Mouse (Mus musculus) thymus, postnatal 10 days (tissue): ENCODE results near the gene Fut8.

Source experiments
- DNase-seq, 2 experiments: peaks; one replicate each; pipeline ENCODE4 v3.0.0; 2021; ENCODE audit warnings: low spot score in 2 of 2

Fut8 gene

DNA sequence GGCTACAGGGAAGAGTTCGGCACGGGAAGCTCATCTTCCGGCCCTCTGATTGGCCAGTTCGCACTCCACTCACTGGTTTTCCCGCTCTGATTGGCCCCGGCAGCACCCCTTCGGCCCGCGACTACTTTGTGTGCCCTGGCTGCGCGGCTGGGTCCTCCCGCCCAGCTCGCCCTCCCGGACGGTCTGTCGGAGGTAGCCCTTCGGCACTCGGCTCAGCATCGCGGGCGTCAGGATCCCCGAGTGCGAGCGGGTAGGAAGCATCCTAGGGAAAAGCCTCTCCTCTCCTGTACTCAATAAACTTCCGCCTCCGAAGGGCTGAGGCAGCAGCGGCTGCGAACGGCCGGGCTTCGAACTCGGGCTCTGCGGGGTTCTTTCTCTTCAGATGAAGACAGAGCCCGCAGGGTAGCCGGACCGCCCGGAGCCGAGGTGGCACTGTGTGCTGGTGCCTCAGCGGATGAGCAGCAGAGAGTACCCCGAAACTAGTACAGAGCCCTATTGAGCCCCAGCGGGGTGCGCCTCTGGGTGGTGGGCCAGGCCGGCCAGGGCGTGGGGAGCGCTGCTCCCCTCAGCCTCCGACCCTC, at the start of gene Fut8:
Gene Fut8 (plus strand): TSS at position 176 of the 581 bp plus-strand sequence.
- DNase-seq = peak; percentile 77 to 78

DNA sequence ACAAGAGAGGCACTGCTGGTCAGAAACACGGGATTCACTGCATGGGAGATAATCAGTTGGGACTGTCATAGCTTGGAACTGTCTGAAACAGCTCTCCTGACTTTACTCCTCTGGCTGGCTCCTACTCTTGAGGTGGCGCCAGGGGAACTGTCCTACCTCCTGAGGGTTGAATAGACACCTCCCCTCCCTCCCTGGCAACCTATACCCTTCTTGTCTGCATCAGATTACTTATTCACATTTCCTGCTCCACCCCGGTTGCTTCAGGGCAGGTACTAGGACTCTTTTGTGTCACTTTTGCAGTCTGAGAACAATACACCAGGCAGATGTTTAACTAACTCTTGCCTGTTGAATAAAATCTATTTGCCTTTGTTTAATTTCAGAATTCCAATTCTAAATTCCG, 48.8 kb upstream of the Fut8 start:
- DNase-seq = peak in 1 of 2 experiments; percentile 31

DNA sequence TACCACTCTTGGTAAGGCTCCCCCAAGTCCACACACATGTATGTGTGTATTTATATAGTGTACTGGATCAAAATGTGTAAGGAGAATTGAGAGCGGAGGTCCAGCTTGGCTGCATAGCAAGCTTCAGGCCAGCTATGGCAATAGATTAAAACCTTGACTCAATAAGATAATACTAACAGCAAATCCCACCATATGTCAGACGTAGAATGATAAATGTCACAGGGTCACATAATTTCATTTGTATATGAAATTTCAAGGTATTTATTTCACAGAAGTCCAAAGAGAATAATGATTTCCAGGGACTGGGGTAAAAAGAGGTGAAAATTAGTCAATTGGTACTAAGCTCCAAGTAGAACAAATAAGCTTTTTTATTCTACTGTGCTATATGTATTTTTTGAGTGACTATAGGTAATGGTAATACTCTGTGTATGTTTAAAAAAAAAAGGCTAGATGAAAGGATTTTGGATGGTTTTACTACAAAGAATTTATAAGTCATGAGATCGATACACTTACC, 47.9 kb upstream of the Fut8 start:
- DNase-seq = no peak

DNA sequence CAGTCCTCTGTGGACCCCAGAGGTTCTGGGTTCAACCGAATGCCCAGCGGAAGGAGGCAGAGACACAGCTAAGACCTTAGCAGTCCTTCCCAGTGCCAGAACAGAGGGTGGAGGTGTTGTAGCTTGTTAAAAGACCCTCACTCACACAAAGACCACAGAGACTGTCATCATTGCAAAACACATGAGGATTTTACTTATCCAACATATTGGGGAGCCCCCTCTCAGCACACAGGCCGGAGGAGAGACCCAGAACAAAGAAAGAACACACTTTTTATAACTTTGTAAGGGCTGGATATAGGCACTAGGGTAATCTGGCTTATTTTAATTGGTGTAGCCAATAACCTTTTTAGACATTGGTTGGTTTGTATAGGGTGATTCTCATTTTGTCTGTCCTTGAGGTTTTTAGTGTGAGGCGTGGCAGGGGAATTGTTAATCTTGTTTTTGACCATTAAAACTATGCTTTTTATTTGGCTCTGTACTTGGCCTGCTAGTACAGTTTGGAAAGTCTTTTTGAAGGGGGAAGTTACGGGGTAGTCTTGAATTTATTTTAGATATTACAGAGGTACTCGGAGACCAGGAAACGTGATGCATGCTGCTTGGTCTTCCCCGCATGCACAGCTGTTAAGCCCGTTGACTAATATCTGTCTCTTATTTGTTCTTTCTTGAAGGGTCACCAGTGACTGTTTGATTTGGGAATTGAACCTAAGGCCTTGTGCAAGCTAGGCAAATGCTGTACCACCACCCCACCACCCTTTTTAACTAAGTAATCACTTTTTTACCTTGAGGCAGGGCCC, 46.2 kb upstream of the Fut8 start:
- DNase-seq = no peak

DNA sequence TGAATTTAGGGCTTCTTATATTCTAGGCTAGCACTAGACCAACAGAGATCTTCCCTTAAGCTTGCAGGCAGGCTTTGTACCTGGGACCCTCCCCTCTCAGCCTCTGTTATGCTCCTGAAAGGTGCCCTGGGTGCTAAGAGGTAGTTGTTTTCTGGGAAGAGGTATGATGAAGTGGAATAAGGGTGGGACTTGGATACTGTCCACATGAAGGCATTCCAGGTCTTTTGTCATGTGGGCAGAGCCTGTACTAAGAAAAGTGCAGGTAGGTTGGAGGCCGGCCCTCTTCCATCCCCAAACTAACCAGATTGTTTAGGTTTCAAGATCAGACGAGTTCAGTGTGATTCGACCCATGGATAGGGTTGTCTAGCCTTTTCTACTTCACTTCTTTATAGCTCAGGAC, 45.2 kb upstream of the Fut8 start:
- DNase-seq = no peak

DNA sequence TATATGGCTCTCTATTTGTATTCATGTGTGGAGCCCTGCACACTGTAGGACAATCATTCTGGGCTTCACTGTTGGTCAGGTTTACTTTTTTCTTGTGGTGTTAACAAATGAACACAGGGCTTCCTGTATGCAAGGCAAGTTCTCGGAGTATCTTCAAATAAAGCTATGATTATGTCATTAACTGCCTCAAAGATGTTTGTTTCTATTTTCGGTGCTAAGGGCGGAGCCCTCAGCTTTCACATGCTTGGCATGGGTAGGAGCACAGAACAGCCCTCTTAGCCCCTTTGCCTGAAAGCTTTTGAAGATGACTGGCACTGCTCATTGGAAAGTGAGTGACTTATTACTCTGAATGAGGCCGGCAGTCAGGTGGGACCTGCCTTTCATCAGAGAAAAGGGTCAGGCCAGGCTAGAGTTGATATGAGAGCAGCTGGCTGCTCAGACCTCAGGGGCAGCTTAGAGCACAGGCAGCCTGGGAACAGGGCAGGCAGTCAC, 44.7 kb upstream of the Fut8 start:
- DNase-seq = peak in 1 of 2 experiments; percentile 17

DNA sequence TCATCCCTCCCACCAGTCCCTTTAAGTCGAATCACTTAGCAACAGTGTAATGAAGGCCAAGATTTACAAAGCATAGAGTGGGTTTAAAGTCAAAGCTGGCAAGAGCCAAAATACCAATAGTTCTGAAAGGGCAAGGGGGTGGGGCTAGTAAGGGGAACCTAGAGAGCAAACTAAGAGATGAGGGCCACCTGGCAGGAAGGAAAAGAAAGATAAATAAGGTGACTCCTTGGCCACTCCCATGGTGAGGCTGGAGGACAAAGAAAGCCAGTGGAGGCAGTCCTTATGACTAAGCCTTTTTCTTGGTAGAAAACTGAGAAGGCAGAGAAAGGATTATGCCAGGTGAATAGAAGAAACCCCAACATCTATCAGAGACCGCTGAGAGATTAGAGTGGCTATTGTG, 42.9 kb upstream of the Fut8 start:
- DNase-seq = no peak

DNA sequence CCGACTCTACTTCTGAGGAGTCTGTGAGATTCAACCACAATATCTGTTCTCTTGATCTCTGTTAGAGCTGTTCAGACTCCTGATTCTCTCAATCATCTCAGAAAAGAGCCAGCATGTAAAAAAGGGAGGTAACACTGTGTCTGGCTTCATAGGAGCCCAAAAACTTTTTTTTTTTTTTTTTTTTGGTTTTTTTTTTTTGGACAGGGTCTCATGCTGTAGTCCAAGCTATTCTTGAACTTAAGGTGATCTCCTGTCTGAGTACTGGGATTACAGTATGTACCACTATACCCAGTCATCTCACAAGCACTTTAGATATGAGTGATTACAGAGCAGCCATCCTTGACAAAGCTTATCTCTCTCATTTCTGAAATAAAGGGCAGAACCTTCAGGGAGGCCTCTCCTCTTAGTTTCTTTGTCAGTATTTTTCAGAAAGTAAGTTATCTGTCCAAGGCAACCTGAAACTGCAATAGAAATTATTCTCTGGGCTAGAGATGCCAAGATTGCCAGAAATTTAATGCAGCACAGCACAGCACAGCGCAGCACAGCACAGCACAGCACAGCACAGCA, 41.3 kb upstream of the Fut8 start:
- DNase-seq = no peak

DNA sequence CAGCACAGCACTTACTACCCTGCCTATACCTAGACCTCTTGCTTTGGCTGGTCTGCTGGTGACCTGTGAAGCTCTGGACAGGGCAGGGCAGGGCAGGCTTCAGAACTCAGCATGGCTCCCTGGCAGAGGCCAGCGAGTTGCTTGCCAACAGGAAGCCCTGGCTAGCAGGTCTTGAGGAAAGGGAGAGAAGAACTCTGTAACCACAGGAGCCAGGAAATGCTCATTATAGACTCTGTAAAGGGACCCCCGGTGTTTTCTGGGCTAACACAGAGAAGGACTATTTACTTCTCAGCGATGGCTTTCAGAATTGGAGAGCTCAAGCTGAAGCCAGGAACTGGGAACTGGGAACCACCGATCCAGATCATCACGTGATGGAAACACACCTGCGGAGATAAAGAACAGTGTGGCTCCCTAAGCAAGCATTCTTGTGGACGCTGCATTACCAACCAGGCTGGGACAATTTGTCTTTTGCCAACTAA, 40.8 kb upstream of the Fut8 start:
- DNase-seq = peak in 1 of 2 experiments; percentile 29

DNA sequence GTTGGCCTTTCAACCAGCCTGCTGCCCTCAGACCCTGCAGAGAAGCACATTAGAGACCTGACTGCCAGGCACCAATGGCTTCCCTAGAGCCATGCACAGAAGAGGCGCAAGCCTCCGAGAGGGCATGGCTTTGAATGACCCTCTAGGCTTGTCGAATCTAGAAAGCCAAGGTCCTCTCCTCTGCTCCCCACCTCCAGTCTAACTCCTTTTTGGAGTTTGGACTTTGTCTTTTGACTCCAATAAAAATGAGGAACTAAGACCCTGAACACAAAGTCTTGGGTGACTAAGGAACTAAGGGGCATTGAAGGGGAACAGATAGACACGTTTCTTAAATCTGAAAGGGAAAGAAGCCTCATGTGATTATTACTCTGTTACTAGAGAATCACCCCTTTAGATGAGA, 39.7 kb upstream of the Fut8 start:
- DNase-seq = no peak

DNA sequence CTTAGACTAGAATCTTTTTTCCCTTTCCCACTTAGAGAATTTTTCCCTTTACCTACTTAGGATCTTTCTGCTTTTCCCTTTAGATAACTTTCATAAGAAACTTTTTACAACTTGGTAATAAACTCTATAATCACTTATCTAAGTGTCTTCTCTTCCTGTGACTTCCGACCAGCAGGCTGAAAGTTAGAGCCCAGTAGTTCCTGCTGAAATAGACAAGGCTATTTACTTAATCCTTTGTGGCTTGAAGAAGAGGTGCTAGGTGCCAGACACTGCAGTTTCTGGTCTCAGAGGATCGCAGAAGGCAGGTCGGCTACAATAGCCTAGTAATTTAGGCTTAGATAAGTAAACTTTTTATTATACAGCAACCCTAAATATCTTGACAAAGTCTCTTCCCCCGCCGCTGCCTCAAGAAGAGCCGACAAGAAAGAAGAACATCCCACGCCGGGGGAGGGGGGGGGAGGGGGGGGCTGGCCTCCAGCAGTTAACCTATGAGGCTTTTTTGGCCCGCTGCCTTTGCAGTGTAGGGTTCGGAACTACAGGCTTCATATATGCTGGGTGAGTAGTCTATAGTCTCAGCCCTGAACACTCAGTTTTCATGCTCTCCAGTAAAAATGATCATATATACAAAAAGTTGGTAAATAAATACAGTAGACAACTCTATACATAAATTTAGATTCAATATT, 36.3 kb upstream of the Fut8 start:
- DNase-seq = no peak

DNA sequence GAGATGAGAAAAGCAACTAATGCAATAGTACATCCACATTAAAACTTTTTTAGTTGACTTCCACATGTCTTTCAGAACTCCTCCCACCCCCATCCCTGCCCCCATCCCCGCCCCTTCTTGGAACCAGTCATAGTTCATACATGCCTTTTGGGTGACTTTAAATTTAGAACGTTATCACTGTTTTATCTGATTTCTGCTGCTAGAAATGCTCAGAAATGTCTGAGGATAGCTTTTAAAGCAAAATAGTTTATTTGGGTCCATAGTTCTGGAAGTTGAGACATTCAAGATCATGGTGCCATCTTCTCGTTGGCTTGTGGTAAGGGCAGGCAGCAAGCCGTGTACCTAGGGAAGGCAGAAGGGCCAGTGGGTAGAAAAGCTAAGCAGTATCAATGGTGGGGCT, 34.8 kb upstream of the Fut8 start:
- no peak for DNase-seq

DNA sequence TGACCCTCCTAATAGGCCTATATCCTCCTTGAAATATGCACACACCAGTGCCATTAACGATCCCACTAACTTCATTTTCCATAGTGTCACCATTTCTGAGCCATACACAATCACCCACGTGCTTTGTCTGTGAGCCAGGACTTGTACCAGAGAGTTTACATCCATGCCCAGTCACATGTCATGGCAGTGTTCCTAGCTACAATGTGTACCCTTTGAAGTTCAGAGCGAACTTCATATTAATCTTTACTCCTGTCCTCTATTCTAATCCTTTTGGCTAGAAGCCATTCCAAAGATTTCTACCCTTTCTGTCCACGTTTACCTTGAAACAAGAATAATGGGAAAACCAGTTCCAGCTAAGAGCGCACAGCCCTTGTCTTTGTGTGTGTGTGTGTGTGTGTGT, 31.1 kb upstream of the Fut8 start:
- no peak for DNase-seq

DNA sequence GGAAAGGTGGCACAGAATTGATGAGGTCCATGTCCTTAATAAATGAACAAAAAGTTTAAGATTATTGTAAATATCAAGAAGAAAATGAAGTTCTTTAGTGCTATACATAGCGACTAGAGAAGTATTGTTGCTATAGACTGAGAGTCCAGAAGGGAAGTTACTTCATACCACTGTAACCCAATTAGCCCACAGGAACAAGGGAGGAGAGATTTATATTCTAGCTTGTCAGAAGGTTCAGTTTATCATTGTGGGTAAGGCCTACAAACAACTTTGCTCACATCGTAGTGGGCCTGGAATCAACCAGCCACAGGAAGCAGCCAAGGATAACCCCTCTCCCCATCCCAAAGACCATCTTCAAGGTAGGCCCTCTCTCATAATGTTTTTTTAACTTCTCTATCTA, 29.9 kb upstream of the Fut8 start:
- no peak for DNase-seq

DNA sequence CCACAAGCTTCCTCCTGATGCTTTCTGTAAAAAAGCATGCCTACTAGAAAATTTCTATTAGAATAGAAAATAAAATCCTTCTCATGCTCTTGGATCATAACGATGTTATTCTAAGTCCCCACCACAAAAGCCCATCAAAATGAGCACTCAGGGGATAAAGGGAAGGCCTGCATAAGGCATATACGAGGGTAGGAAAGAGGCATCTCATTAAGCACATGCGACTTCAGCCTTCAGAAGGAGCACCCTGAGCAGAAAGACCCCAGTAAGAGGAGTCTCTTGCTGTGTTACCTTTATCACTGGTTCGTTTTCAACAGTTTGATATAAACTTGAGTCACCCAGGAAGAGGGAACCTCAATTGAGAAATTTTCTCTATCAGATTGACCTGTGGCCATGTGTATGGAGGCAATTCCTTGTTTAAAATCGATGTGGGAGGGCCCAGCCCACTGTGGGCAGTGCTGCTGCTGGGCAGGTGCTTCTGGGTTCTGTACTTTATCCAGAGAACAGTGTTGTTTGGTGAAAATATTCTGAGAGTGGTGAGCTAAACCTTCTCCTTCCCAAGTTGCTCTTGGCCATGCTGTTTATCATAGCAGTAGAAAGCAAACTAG, 29.2 kb upstream of the Fut8 start:
- no peak for DNase-seq

DNA sequence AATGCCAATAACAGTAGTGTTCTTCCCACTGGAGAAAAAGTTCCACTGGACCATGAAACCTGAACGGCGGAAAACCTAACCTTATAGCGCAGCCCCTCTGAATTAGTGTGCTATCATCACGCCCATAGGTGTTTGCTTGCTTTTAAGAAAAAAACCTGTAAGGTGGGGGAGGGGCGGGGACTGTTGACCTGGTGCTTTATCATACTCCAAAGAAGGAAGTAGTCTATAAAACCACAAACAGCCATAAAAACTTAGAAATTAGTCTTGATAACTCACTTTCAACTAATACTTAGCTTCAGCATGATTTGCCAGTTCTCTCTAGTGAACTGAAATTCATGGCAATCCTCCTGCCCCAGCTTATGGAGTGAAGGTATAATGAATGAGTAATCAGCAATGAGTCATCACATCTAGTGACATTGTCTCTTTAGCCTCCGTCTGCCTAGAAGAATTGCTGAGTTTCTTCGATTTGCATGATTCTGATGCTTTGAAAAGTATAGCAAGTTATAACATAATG, 26.2 kb upstream of the Fut8 start:
- DNase-seq = no peak

DNA sequence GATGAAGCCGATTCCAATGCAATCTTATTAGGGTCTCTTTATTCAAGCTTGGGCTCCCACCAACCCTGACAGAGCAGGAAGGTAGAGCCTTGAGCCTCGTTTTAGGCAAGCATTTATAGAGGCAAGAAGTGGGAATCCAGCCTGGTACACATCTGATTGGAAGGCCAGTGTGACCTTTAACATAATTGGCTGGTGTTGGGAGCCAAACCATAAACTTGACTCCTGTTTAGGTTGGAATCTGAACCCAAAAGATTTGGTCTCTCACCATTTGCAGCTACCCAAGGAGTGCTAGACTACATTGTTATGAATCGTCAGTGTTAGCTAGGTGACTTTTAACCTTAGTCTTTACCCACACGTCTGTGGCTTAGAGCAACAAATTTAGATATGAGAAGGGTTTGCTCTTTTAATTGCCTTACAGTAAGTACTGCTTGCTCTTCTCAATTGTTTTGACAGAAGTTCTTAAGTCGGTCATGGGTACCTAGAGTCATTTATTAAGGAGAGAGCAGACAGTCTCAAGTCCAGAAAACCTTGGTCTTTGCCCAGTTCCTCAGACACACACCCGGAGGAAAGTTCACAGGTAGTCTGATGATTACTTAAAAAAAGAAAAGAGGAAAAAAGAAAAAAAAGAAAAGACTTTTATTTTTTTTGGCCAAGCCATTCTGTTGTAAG, 23.9 kb upstream of the Fut8 start:
- DNase-seq = no peak

DNA sequence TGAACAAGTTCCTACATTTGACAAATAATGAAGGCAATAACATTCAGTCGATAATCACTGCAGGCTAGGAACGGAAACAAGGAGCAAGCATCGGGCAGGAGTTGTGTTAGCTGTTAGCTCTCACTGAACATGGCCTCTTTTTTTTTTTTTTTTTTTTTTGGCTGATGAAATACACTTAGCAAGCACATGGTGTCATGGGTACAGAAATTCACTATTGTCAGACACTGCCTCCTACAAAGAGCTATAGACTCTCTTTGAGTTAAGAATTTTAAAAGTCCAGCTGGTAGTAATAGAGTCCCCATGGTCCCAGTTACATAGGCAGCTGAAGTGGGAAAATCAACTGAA, 23.4 kb upstream of the Fut8 start:
- no peak for DNase-seq

DNA sequence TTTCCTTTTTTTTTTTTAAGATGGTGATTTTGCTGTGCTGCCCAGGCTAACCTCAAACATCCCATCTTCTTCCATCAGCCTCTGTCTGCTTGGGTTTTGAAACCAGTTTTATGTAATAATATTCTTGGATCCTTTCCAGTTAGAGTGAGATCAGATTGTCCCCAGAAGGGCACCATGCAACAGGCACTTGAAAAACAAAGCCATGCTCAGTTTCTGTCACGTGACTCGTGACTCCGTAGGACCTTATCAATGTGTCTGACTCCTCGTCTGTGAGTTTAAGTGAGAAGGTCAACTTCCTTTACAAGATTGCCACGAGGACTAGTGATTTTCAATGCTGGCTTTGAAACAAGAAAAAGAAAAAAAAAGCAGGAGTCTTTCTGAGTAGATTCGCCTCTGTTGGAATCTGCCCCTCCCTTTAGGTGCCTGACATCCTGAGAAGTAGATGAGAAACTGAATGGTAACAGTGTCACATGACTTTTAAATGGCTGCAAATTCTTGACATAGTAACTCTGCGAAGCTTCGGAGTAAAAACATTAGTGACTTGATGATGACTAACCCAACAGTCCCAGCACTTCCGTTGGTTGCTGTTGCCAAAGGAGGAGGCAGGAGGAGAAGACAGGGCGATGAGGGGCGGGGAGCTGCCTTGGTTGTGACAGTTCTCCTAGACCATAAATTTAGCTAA, 21.3 kb upstream of the Fut8 start:
- DNase-seq = no peak

DNA sequence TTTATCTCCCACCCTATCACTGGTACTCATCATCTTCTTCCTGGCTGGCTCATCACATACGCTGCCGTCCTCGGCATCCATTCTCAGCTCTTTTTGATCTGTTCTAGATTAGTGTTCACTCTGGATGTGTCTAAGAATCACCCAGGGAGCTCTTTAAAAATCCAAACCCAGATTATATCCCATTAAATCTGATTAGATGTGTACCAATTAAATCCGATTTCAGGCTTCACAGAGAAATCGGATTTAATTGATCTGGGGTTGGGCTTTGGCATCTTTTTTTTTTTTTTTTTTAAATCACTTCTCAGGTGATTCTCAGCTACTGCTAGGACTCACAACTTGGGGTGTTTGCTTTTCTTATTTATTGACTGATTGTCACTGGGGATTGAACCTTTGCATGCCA, 17.3 kb upstream of the Fut8 start:
- DNase-seq = no peak
